In genomic region chr8:91381543-91382106, GRCm38 (mm10) we compare ENCODE assay signal across 8 mouse cellular contexts.
A peak's percentile ranks its signal among the peaks of the same experiment; 100 is the strongest.
DNase-seq lines count a peak whose midpoint lies in the region; ATAC-seq and TF ChIP-seq lines count a peak whose summit lies in the region.

No protein-coding gene starts in this region.

- no peaks in the 10 kb centered on the region for H3K9me3 ChIP-seq in intestine, embryonic 15.5 days

- H3K4me1 ChIP-seq in intestine, embryonic 15.5 days (replicated peaks) = peaks cover 19% of the 10 kb centered on the region

- peak overlapping the region; percentile 54; the same call in 1 of the 2 replicates for H3K27ac ChIP-seq in layer of hippocampus, adult 2 months
- H3K27ac ChIP-seq in intestine, embryonic 15.5 days = no peak overlapping the region

- no peak for TF ChIP-seq CTCF in layer of hippocampus, adult 2 months (conservative IDR thresholded peaks at IDR 0.05)

- peak; percentile 77 for ATAC-seq in common myeloid progenitor, adult 5-6 weeks (replicated peaks; ENCODE audit: low read depth, poor library complexity, severe bottlenecking)
- ATAC-seq in intestine, embryonic 15.5 days = peak; percentile 35

- H3K36me3 ChIP-seq in intestine, embryonic 15.5 days = no peaks in the 10 kb centered on the region

- DNase-seq in layer of hippocampus, adult 2 months (ENCODE audit: low spot score in 2 of 2) = no peak
- no peak for DNase-seq in layer of hippocampus, postnatal 10 days (ENCODE audit: low spot score in 2 of 2)
- peak; percentile 73 to 75 for DNase-seq in lung, postnatal 4 days
- no peak for DNase-seq in thymus, postnatal 0 days (ENCODE audit: low spot score)
- DNase-seq in thymus, postnatal 10 days (ENCODE audit: low spot score in 2 of 2) = no peak
- no peak for DNase-seq in retina, postnatal 1 day

- no peak overlapping the region for H3K4me3 ChIP-seq in layer of hippocampus, adult 2 months
- H3K4me3 ChIP-seq in intestine, embryonic 15.5 days (replicated peaks) = no peak overlapping the region

- 18% methylated on average over 7 of the region's 7 CpGs for WGBS in intestine, embryonic 15.5 days

- H3K4me2 ChIP-seq in intestine, embryonic 15.5 days (replicated peaks) = no peak overlapping the region

- H3K27me3 ChIP-seq in intestine, embryonic 15.5 days (replicated peaks) = no peaks in the 10 kb centered on the region

- H3K9ac ChIP-seq in intestine, embryonic 15.5 days = no peak overlapping the region

Comparison
In these comparisons a context has a peak if more than half of its experiments do, and no peak if none do; other contexts are left out.
1. DNase-seq: peak in lung, postnatal 4 days (2 of 2); none in layer of hippocampus, adult 2 months (0 of 2), layer of hippocampus, postnatal 10 days (0 of 2), thymus, postnatal 0 days (single experiment), thymus, postnatal 10 days (0 of 2) and retina, postnatal 1 day (single experiment).